Mouse (Mus musculus): Measurements from ENCODE around the gene Reln.

Gene Reln

DNA sequence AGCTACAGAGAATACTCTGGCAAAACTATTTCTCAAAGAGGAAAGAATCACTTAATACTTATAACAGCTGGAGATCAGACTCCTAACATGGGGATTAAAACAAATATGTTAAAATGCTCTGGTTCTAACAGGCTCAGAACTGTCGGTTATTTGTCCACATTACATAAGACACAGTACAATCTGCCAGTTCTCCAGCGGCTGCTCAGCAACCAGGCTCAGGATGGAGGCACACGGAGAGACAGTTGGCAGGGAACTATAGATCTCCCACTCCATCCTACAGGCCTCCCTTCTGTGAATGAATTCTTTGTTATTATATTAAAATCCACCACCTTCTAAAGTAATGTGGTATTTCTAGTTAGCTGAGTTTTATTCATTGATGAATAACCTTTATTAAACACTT lies 37.4 kb downstream of the Reln start:
- DNase-seq = no peak

DNA sequence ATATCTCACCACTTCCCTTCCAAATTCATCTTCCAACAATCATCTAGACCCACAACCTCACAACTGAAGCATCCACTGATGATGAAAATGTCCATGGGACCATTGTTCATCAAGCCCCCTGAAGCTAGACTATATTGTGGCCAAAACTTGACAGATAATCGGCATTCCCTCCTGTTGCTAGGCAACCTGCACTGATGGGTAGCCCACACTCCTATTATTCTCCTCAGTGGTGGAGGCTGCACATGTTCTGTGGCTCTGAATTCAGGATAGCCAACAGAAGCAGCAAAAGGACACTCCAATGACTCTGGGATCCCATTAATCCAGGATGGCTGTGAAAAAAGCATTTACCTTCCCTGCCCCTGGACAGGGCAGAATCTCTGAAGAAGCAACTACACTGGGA lies 40.8 kb downstream of the Reln start:
- peak; percentile 24 for DNase-seq

DNA sequence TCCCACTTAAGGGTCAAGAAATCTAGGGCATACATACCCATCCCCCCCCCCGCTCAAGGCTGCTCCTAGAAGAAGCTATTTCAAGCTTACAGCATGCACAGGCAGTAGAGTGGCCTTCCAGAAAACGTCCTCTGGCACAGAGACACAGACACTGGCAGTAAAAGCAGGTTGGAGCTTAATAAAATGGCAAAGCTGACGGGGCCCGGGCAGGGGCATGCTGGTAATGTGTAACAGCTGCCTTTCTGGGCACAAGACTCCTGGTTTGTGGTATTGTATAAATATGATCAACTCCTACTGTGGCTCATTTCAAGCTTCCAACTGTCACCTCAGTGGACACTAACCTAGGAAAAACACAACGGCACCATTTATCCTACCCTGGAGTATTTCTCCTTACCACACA lies 42.2 kb downstream of the Reln start:
- no peak for DNase-seq

DNA sequence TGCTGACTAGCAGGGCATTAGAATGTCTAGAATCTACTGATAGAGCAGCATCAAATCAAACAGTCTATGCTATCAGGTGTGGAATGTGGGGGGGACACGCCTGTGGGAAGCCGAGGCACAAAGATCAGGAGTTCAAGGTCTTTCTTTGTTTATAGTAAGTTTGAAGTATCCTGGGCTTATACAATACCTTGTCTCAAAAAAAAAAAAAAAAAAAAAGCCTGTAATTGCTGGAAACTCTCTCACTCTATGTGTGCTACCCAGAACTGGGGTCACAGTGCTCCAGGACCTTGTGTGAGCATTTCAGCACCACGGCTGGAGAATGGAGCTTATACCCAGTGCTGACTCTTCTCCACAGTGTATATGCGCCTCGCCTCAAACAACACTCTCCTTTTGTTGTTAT lies 43.7 kb downstream of the Reln start:
- no peak for DNase-seq

DNA sequence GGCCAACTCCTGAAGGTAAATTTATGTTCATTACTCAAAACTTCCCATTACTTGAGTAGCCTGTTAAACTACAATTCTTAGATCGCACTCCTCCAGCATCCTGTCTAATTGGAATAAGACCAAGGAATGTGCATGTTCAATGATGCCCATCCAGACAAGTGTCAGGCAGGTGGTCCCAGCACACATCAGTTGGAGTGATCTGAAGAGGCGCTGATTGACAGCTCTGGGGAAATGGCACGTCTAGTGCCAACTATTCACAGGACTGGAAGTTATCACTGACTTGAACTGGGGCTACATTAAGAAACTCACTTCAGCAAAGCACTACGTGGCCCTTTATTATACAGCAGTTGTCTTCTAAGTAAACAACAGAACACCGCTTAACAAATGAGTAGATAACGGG lies 44.5 kb downstream of the Reln start:
- no peak for DNase-seq

DNA sequence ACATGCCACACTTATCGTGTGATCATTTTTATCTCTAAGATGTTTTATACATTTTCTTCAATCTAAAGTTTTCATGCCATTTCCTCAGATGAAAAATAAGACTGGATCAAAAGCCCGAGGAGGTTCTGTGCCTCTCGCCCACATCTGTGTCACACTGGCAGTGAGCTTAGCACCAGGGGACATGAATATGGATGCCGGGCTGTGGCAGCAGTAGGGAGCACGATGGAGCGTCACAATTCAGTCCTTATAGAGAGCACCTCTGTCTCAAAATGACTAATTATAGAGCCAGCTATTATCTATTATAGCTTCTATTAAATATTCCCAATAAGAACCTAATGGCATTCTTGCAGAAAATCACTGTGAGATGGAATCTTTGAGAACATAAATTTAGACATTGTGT lies 49.3 kb downstream of the Reln start:
- DNase-seq = no peak

DNA sequence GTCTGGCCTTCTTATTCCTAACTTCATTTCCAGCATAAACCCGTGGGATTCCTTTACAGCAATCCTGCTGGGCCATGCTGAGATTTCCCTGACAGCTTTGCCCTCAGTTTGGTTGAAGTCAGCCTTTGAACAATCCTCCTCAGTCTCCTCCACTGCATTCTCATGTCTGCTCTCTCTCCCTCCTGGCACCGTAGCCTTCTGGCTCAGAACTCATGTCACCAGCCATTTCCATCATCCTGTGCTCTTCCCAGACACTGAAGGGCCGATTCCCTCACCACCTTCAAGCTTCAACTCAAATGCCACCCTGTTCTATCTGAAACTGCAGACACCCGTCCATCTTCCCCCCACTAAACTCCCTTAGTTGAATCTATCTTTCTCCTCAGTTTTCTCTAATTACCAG lies 53.1 kb downstream of the Reln start:
- DNase-seq = no peak

DNA sequence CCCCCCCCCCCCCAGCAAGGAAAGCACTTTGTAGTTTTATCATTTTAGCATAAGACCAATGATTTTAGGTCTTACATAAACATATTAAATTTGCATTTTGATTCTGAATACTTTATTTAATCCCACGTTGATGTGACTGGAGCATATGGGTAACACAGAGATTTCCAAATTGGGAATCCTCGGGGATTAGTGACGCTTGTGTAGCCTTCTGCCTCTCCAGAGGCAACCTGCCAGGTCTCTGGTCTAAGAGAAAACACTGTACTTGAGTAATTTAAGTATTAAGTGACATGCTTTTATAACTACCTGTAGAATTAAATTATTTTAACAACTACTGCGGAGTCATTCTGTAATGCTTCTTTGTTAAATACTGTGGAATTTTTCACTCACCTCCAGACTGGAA lies 59.1 kb downstream of the Reln start:
- DNase-seq = no peak

DNA sequence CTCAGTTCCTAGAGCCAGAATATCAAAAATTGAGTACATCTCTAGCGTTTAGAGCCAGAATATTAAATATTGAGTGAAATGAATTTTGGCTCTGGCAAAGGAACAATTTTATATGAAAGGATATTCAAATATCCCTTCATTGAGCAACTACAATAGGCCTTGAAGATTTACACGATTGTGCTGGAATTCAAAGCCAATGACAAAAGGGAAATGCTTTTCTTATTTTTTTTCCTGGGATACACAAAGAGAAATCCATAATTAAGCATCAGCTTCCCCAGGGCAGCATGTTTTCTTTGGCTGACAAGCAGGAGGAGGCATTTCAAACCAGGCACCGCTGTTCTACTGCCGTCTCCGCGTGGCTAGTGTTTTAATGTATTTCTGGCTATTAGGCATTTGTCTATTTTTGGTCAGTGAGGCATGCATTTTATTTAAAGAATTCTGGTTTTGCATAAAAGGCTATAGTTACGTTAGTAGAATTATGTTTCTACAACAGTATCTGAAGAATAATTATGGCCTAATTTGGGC lies 62.3 kb downstream of the Reln start:
- no peak for DNase-seq

DNA sequence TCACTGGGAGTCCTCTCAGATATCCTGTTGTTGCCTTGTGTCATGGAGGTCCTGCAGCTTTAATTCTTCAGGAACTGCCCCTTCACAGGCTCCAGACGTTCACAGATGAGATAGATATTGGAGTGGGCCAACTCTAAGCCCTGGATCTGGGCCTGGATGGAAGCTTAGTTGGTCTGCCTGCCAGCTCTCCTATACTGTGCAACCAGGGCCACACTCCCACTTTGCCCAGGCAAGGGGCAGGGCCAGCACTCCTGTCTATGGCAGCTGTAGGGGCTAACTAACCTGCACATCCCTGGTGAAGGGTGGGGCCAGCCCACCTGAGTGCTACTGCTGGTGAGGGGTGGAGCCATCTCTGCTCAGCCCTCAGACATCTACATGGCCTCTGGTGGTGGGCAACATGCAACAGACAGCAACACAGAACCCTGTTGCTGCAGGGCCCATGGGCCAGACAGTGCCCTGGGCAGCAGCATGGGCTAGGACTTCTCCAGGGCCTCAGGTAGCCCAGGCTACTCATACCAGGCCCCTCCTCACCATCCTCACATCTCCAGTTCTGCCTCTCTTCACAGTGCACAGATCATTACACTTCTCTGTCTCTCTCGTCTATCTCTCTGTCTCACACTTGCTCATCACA lies 63.9 kb downstream of the Reln start:
- no peak for DNase-seq

DNA sequence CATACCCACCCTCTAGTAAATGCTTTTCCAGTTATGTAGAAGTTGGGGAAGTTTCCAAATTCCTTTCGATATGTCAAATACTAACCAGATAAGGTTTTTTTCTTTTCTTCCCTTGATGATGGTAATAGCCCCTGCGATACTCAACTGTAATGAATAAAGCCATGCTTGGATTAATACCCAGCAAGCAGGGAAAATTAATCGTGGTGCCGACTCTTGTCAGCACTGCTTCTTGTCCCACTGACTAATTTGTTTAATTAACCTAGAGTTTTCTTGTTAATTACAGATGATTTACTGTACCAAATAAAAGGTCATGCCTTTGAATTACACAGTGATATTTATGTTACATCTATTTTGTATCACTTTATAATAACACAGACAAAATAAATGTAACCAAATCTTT lies 65.3 kb downstream of the Reln start:
- DNase-seq = no peak

DNA sequence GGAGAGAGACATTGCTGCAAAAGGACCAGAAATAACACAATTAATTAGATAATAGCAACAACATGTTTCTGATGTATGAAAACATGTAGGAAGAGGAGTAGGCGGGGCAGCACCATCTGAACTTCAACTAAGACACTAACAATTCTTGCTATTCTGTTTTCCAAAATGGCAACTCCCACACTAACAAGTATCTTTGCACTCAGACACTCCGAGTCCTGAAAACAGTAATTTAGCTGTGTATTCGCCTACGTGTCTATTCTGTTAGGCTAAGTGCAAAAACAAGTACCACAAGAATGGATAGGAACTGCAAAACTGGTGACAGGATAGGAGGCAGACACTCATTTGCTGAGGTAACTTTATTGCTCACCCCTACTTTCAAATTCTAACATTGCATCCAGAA lies 70.4 kb downstream of the Reln start:
- no peak for DNase-seq

DNA sequence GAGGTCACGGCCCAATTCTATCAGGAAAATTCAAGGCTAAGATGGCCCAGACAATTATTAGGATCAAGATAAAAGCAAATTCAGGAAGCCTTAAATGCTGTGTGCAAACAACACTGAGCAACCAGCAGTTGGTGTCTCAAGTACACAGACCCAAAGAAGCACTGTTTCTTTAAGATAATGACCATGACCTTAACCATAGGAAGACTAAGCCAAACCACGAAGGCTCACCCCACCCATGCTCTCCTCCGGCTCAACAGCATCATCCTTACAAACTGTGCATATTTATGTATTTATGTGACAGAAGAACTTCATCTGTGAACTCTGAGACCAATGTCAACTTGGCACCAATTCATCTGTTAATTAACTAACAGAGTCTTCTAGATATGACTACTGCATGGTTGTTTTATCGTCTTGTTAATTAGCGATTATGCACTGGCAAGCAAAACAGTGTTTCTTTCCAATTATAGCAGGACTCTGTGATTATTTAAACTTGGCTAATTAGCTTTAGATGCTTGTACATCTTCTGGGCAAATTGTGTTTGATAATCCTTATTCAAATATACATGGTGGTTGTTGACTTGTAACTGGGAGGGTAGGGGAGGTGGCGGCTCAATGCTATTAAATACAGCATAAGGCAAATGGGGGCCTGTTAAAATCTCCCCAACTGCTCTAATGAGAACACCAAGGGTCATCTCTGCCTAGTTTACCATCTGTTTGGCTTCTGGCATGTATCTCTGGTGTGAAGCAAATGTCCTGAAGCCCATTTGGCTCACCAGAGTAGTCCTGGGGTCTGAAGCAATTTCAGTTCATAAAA lies 77.8 kb downstream of the Reln start:
- DNase-seq = no peak

DNA sequence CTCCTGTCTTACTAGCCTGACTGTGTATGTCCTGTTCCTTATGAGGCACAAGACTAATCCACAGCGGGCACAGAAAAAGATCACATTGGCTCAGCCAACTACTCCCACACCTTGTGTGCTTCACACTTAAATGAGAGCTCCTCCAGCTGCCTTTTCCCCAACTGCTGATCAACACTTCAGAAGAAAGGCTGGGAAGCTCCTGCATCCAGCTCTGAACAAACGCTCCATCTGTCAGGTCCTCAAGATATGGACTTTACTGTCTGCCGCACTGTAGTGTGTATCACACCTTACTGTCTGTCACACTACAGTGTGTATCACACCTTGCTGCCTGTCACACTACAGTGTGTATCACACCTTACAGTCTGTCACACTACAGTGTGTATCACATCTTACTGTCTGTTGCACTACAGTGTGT lies 82.1 kb downstream of the Reln start:
- DNase-seq = no peak

DNA sequence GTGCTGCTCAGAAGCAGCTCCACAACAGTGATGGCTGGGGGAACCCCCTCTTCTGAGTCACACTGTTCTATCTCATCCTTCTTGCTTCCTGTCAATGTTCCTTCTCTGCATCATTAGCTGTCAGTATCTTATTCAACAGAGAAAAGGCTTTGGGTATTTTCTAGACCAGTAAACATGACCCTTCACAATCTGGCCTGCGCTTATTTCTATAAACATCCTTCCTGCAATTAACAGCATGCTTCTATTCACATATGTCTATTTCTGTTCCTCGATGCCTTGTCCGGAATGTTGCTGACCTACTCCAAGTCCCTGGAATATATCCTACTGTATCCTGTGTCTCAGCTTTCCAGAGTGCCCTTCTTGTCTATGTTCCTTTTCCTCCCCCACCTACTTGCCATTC lies 89.2 kb downstream of the Reln start:
- no peak for DNase-seq

DNA sequence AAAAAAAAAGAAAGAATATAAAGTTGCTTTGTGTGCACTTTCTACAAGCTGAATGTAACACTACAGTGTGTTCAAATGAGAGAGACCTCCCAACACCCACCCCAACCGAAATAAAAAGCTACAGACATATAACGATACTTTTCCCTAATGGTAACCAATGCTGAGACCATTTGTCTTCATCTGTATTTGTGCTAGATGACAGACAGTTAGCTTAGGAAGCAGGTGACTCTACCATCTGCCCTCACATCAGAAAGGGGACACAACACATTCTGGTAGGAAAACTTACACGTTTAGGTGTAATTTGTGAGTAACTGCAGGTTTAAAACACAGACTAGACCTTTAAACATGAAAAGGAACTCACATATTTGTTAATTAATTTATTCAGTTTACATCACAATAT lies 90.6 kb downstream of the Reln start:
- no peak for DNase-seq

DNA sequence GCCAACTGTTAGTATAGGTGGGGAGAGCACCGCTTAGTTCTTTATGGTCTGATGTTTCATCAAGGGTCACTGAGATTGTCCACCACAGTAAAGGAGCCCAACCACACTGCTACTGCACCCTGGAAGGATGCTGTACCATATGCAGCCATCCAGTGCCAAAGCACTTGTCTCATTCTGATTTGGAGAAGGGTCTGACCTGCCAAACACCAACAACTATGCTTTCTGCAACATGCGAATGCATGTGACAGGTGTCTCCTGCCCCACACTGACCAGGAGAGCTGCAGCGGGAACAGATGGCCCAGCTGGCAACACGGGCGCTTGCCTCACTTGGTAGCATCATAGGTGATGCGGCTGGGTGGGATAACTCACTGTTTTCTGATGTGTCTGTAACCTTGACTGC lies 91.2 kb downstream of the Reln start:
- DNase-seq = no peak

DNA sequence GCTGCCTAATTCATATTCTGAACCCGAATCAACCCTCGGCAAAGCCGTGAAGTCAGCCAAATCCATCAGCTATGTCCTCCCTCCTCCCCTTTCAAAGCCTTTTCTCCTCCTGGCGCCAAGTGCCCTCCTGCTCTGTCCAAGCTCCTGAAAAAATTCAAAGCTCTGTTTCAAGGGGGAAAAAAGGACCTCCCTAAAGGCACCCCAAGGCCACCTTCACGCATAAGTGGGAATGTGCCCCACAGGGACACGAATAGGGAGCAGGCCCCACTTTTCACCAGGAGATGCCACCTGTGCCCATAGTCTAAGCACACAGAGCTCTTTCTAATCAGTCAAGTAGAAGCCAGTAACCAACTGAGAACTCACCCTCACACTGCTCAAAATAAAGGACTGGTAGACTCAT lies 96.7 kb downstream of the Reln start:
- DNase-seq = no peak

DNA sequence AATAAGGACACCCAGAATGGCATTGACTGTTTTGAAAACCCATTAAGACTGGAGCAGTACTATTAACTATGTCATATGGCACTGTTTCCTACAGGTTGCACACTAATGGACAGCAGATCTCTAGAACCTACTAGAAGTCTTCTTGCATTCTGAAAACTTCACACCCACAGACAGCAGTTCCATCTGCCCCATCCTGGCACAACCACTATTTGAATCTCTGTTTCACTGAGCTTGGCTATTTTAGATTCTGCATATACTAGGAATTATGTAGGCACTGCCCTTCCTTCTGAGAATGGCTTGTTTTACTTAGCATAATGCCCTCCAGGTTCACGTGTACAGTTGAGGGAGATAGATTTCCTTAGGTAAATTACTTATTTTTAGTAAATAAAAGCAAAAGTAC lies 99.4 kb downstream of the Reln start:
- no peak for DNase-seq

DNA sequence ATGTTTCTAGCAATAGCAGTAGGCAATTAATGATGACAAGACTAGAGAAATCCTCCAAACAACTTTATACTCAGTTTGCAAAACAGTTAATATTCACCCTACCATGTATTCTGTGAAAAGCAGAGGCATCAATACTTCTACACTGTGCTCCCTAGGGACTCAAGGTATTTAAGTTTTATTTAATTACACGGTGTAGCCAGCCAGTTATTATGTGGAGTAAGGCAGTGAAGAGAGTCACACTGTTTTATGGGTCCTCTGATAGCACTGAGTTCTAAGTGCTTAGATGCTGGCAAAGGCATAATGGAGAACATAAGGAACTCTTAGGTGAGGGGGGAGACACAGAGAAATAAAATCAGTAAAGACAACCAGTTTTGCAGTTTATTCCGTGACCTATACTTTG lies 101.0 kb downstream of the Reln start:
- DNase-seq = no peak

DNA sequence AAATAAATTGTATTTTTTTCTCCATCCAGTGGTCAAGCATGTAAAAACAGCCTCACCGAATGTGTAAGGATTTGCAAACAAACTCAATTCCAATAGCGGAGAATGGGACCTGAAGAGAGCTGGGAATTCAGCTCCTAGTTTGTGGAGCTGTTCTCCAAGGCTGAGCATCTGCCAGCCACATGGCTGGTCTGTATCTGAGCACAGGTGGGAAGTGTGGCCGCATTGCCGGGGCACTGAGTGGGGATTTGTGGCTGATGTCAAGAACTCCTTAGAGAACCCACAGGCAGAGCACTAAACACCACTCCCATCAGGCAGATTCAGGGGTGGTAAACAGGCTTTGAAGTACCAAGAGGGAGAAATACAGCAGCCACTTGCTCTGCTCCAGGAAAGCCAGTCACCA lies 102.9 kb downstream of the Reln start:
- DNase-seq = peak; percentile 17

DNA sequence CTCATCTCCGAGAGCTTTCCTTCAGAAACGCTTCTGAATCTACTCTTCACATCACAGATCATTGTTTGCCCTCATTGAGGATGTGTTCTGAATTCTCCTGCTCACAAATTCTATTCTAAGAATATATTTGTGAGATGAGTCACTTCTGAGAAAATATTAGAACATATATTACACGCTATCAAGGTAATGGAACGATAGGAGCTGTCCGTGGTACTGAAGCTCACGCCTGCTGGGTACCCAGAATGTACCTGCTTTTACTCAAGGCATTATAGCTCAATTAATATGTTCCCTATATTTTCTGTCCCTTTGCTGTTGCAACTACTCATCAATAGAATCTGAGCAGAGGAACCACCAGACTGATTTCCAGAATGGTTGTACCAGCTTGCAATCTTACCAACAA lies 107.7 kb downstream of the Reln start:
- DNase-seq = peak; percentile 72

DNA sequence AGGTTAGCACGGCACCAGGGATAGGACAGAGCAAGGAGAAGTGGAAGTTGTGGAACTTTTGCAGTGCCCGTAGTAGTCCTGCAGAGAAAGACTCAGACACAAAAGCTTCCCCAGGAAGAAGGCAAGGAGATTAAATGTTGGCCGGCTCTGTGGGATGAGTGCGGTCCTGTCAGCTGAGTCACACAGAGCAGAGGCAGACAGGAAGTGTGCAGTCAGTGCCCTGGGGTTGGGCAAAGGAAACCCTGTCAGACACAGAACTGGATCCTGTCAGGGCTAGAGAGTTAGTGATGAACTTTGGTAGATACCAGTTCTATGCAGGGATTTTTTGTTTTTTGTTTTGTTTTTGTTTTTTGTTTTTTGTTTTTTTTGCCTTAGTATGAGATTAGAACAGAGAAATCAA lies 120.0 kb downstream of the Reln start:
- DNase-seq = no peak

DNA sequence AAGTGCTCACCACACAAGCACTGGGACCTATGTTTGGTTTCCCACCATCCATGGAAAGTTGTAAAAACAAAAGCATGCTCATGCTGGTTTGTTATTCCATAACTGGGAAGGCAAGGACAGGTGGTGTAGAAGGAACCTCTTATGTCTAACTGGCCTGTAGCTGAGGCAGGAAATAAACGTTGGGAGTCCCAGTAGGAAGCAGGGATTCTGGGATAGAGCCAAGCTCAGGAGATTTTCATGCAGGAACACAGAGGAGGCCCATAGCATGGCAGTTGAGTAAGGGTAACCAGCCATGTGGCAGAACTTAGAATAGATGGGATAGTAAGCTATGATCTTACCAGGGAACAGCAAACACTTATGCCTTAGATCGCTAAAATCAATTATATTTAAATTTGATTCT lies 120.6 kb downstream of the Reln start:
- no peak for DNase-seq

Measured in embryo, embryonic 11 days (tissue).